Mouse (Mus musculus): ENCODE data around the gene Anapc15-ps.

GRCm38 (mm10) chr10:95676387-95676786 is 3.1 kb upstream of the Anapc15-ps start:
- TF ChIP-seq CTCF (IDR thresholded peaks at IDR 0.05; ENCODE audit: low read depth, low read length) (no peak), POLR2A (IDR thresholded peaks at IDR 0.05; ENCODE audit: borderline replicate concordance, low read depth, low read length) (no peak)
